Mouse (Mus musculus) spleen, adult 2 months (tissue): ENCODE results near the gene Gm35549.

Experiments used
- CTCF ChIP-seq: fragments of 200-500 bp; IDR thresholded peaks from 2 replicates; pipeline ENCODE4 v1.5.1; 2011; ENCODE audit warnings: mild to moderate bottlenecking, inconsistent platforms; ENCODE audit not compliant: insufficient read depth, insufficient read length, insufficient replicate concordance; ENCODE audit errors: extremely low read depth
- POLR2A ChIP-seq: fragments of 200-500 bp; IDR thresholded peaks from 2 replicates; pipeline ENCODE4 v1.6.1; 2011; ENCODE audit warnings: low read depth, low read length, inconsistent platforms

- TF ChIP-seq CTCF: no peak
- no peak for TF ChIP-seq POLR2A
These were observed 36.6 kb downstream of the Gm35549 start for GRCm38 (mm10) chr9:122807186-122807585.
